Mouse (Mus musculus): ENCODE results near the gene Unc5c. TPM values are rescaled to one million over a fixed set of nuclear protein-coding genes. Genes with fewer than 3 reads are reported as not detected.

Gene Unc5c
- total and polyA plus RNA-seq, 3 experiments, result not detected

- Histone ChIP-seq H3K9me3 (replicated peaks; ENCODE audit: insufficient read depth, low read length) (no peaks in the 10 kb centered on the region), H3K27ac (ENCODE audit: control insufficient read depth, low read depth, low read length) (no peak overlapping the region), H3K4me1 (ENCODE audit: control insufficient read depth in 1 of 2, insufficient read depth in 2 of 2, low read length in 2 of 2) (peaks cover 0 to 4% of the 10 kb centered on the region in 2 experiments; a peak in 1 of 4 replicates), H3K9ac (ENCODE audit: control insufficient read depth, low read depth, low read length, poor library complexity, severe bottlenecking) (peak overlapping the region; percentile 44), H3K4me3 (ENCODE audit: control insufficient read depth in 1 of 2, insufficient read depth in 1 of 2, low read depth in 2 of 2, low read length in 2 of 2) (peak overlapping the region; percentile 63 to 65), H3K79me2 (ENCODE audit: control insufficient read depth, insufficient read depth, low read length, poor library complexity) (no peaks in the 10 kb centered on the region), H3K27me3 (ENCODE audit: control insufficient read depth in 1 of 2, insufficient read depth in 2 of 2, low read length in 2 of 2) (no peaks in the 10 kb centered on the region; a peak in 1 of 4 replicates), H3K36me3 (ENCODE audit: control insufficient read depth in 1 of 2, insufficient read depth in 2 of 2, low read length in 2 of 2) (peaks cover 0 to 3% of the 10 kb centered on the region in 2 experiments; a peak in 1 of 4 replicates)
- no peak for TF ChIP-seq MEF2A (IDR thresholded peaks at IDR 0.05; ENCODE audit: extremely low read depth, insufficient replicate concordance, low read depth, low read length, poor library complexity, severe bottlenecking)
- TF ChIP-seq UBTF (IDR thresholded peaks at IDR 0.05; ENCODE audit: borderline replicate concordance, insufficient read depth, low read depth, low read length), result no peak
- no peak for TF ChIP-seq MXI1 (IDR thresholded peaks at IDR 0.05; ENCODE audit: low read depth, low read length)
- TF ChIP-seq CTCF (IDR thresholded peaks at IDR 0.05 in 2 of 3, conservative IDR thresholded peaks at IDR 0.05 in 1 of 3; ENCODE audit: control insufficient read depth in 1 of 3, insufficient read depth in 1 of 3, low read depth in 2 of 3, low read length in 3 of 3, poor library complexity in 1 of 3, severe bottlenecking in 1 of 3), result peak; percentile 74 to 87 (median 82)
- peak; percentile 57 for TF ChIP-seq ZC3H11A (IDR thresholded peaks at IDR 0.05; ENCODE audit: low read depth, low read length)
- TF ChIP-seq RAD21 (IDR thresholded peaks at IDR 0.05; ENCODE audit: low read depth, low read length), result peak; percentile 72
- TF ChIP-seq SMC3 (IDR thresholded peaks at IDR 0.05; ENCODE audit: low read depth, low read length), result peak; percentile 91
- 0 out of 2 replicates have a peak, but pooled peaks have one; percentile 16 for TF ChIP-seq SIN3A (IDR thresholded peaks at IDR 0.05; ENCODE audit: low read length)
- DNase-seq (ENCODE audit: low read depth, low spot score), result peak; percentile 81
Measured at GRCm38 (mm10) chr3:141862816-141863461, 397.9 kb downstream of the Unc5c start.

DNA sequence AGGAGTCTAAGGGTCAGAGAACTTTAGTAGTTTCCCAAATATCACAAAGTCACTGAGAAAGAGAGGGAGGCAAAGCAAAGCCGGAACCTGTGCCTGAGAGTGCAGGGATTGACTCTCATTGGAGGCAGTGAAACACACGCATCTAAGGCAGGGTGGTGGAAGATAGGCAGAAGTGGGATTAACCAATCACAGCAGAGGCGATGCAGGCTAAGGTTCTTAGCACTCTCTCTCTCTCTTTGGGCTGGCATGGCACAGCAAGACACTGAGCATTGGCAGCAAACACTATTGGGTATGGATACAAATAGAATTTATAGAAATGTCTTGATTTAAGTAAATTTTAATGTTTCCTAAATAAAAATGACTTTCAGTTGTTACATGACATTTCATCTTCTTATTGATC is 406.8 kb downstream of the Unc5c start:
- H3K4me3 ChIP-seq (ENCODE audit: control insufficient read depth in 1 of 2, insufficient read depth in 1 of 2, low read depth in 2 of 2, low read length in 2 of 2), result no peak overlapping the region
- no peaks in the 10 kb centered on the region for H3K79me2 ChIP-seq (ENCODE audit: control insufficient read depth, insufficient read depth, low read length, poor library complexity)
- no peaks in the 10 kb centered on the region for H3K36me3 ChIP-seq (ENCODE audit: control insufficient read depth in 1 of 2, insufficient read depth in 2 of 2, low read length in 2 of 2)
- no peak for TF ChIP-seq MAX (IDR thresholded peaks at IDR 0.05; ENCODE audit: low read length)
- no peak for TF ChIP-seq CTCF (IDR thresholded peaks at IDR 0.05 in 2 of 3, conservative IDR thresholded peaks at IDR 0.05 in 1 of 3; ENCODE audit: control insufficient read depth in 1 of 3, insufficient read depth in 1 of 3, low read depth in 2 of 3, low read length in 3 of 3, poor library complexity in 1 of 3, severe bottlenecking in 1 of 3)
- TF ChIP-seq NRF1 (IDR thresholded peaks at IDR 0.05; ENCODE audit: insufficient read depth, low read depth, low read length, poor library complexity, severe bottlenecking), result no peak
- no peak for TF ChIP-seq ZMIZ1 (IDR thresholded peaks at IDR 0.05; ENCODE audit: low read depth, low read length)
- no peak for TF ChIP-seq POLR2AphosphoS2 (IDR thresholded peaks at IDR 0.05; ENCODE audit: low read length)
- TF ChIP-seq ZC3H11A (IDR thresholded peaks at IDR 0.05; ENCODE audit: low read depth, low read length), result no peak
- no peak for TF ChIP-seq RCOR1 (IDR thresholded peaks at IDR 0.05; ENCODE audit: low read depth, low read length)
- no peak for TF ChIP-seq MXI1 (IDR thresholded peaks at IDR 0.05; ENCODE audit: low read depth, low read length)
- no peak for TF ChIP-seq SMC3 (IDR thresholded peaks at IDR 0.05; ENCODE audit: low read depth, low read length)
- no peak overlapping the region for H3K9ac ChIP-seq (ENCODE audit: control insufficient read depth, low read depth, low read length, poor library complexity, severe bottlenecking)
- no peaks in the 10 kb centered on the region for H3K9me3 ChIP-seq (replicated peaks; ENCODE audit: insufficient read depth, low read length)
- no peak overlapping the region for H3K27ac ChIP-seq (ENCODE audit: control insufficient read depth, low read depth, low read length)
- no peaks in the 10 kb centered on the region for H3K4me1 ChIP-seq (ENCODE audit: control insufficient read depth in 1 of 2, insufficient read depth in 2 of 2, low read length in 2 of 2)
- DNase-seq (ENCODE audit: low read depth, low spot score), result no peak
- H3K27me3 ChIP-seq (ENCODE audit: control insufficient read depth in 1 of 2, insufficient read depth in 2 of 2, low read length in 2 of 2), result no peaks in the 10 kb centered on the region; a peak in 1 of 4 replicates
